Mouse (Mus musculus): ENCODE measurements around the gene Tns1.

GRCm38 (mm10) chr1:73935442-73936080 is 188.7 kb downstream of the Tns1 start:
- TF ChIP-seq EP300 (IDR thresholded peaks at IDR 0.05; ENCODE audit: low read depth in 1 of 2, low read length in 2 of 2) (no peak), MAX (IDR thresholded peaks at IDR 0.05; ENCODE audit: low read length) (no peak), GATA1 (IDR thresholded peaks at IDR 0.05; ENCODE audit: low read depth, low read length) (no peak), SMC3 (IDR thresholded peaks at IDR 0.05; ENCODE audit: low read depth, low read length) (no peak)
